Mouse (Mus musculus) kidney, adult 2 months (tissue): ENCODE data around the gene Dync1i1.

Experiments
- CTCF ChIP-seq: fragments of 200-500 bp; conservative IDR thresholded peaks from 2 replicates; pipeline ENCODE4 v1.5.1; 2011; ENCODE audit warnings: low read depth, mild to moderate bottlenecking, control low read depth, low read length, moderate library complexity, mixed read lengths; ENCODE audit not compliant: insufficient read depth, insufficient read length
- POLR2A ChIP-seq: fragments of 200-500 bp; IDR thresholded peaks from one replicate; pipeline ENCODE4 v1.6.1; 2011; ENCODE audit warnings: low read depth, low read length, control low read depth

DNA sequence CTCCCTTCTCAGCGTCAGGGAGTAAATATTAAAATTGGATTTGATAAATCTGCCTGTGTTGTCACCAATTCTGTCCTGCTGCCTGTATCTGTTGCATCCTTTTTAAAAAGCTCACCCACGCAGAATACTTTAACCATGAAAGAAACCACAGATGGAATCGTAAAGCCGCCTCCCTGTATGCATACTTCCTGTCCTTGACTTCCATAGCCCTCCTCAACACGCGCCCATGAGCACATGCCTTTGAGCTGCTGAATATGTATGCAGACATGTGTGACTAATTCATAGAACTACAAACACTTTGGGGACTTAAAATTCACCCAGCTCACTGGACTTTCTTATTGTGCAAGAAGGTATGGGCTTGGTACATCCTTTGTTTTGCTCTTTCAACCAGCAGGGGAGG lies 272.1 kb downstream of the Dync1i1 start:
- TF ChIP-seq CTCF (no peak), POLR2A (no peak)
